In genomic region chr17:33718944-33719725, GRCm38 (mm10) we compare ENCODE assay signal across 8 mouse cellular contexts. TPM values are rescaled to one million over a fixed set of nuclear protein-coding genes. Genes with fewer than 3 reads are reported as not detected.
DNase-seq lines count a peak whose midpoint lies in the region; ATAC-seq and TF ChIP-seq lines count a peak whose summit lies in the region.

No protein-coding gene starts in this region.

- TF ChIP-seq POLR2A in MEL (IDR thresholded peaks at IDR 0.05; ENCODE audit: control insufficient read depth in 1 of 2, insufficient read depth in 1 of 2, low read depth in 1 of 2, low read length in 2 of 2, poor library complexity in 1 of 2), result no peak

- H3K27ac ChIP-seq in heart, embryonic 10.5 days, result peak overlapping the region; percentile 89
- no peak overlapping the region for H3K27ac ChIP-seq in MEL (ENCODE audit: control insufficient read depth, low read depth, low read length)
- no peak overlapping the region; the same call in 1 of the 2 replicates for H3K27ac ChIP-seq in forebrain, postnatal 0 days (ENCODE audit: low read depth, low read length)
- H3K27ac ChIP-seq in liver, postnatal 0 days (ENCODE audit: low read depth), result peak overlapping the region; percentile 25; the same call in 1 of the 2 replicates

- H3K36me3 ChIP-seq in heart, embryonic 10.5 days, result no peaks in the 10 kb centered on the region
- peaks cover 0 to 14% of the 10 kb centered on the region in 2 experiments; a peak in 2 of 4 replicates for H3K36me3 ChIP-seq in MEL (ENCODE audit: control insufficient read depth in 1 of 2, insufficient read depth in 2 of 2, low read length in 2 of 2)
- H3K36me3 ChIP-seq in forebrain, postnatal 0 days (ENCODE audit: insufficient read depth), result no peaks in the 10 kb centered on the region
- peaks cover 12% of the 10 kb centered on the region for H3K36me3 ChIP-seq in liver, postnatal 0 days (replicated peaks; ENCODE audit: insufficient read depth, low read length)

- no peak overlapping the region for H3K9ac ChIP-seq in MEL (ENCODE audit: control insufficient read depth, low read depth, low read length, poor library complexity, severe bottlenecking)
- no peak overlapping the region for H3K9ac ChIP-seq in forebrain, postnatal 0 days
- H3K9ac ChIP-seq in liver, postnatal 0 days (replicated peaks), result no peak overlapping the region

- no peak for TF ChIP-seq EP300 in MEL (IDR thresholded peaks at IDR 0.05; ENCODE audit: low read depth in 1 of 2, low read length in 2 of 2)
- TF ChIP-seq EP300 in liver, postnatal 0 days (IDR thresholded peaks at IDR 0.05; ENCODE audit: low read depth), result peak; percentile 14; the same call in 1 of the 2 replicates

- 0 out of 2 replicates have a peak, but pooled peaks have one; percentile 10 for ATAC-seq in forebrain, postnatal 0 days
- no peak for ATAC-seq in liver, postnatal 0 days

- intact Hi-C loops in heart, postnatal 10 days (cut with DNase I), result loop anchor here (2.0 kb wide), 1 partner anchor 34 kb away; no protein-coding TSS in a partner anchor

- DNase-seq in heart, embryonic 10.5 days (ENCODE audit: low spot score), result peak; percentile 70
- DNase-seq in heart, postnatal 10 days, result no peak
- peak; percentile 27 for DNase-seq in MEL (ENCODE audit: low read depth, low spot score)
- no peak for DNase-seq in forebrain, postnatal 0 days
- DNase-seq in liver, postnatal 0 days, result no peak
- no peak for DNase-seq in spleen, adult 12 weeks (ENCODE audit: low spot score)
- no peak for DNase-seq in thymus, postnatal 25 days
- DNase-seq in thymus, postnatal 36 days, result no peak

- no peaks in the 10 kb centered on the region for H3K9me3 ChIP-seq in heart, embryonic 10.5 days
- H3K9me3 ChIP-seq in MEL (replicated peaks; ENCODE audit: insufficient read depth, low read length), result no peaks in the 10 kb centered on the region
- H3K9me3 ChIP-seq in forebrain, postnatal 0 days (ENCODE audit: low read length), result no peaks in the 10 kb centered on the region
- no peaks in the 10 kb centered on the region for H3K9me3 ChIP-seq in liver, postnatal 0 days (ENCODE audit: low read length)

- no peaks in the 10 kb centered on the region for H3K27me3 ChIP-seq in heart, embryonic 10.5 days (ENCODE audit: insufficient read depth, poor library complexity, severe bottlenecking)
- no peaks in the 10 kb centered on the region for H3K27me3 ChIP-seq in MEL (ENCODE audit: control insufficient read depth in 1 of 2, insufficient read depth in 2 of 2, low read length in 2 of 2)
- H3K27me3 ChIP-seq in forebrain, postnatal 0 days (ENCODE audit: insufficient read depth, low read length), result no peaks in the 10 kb centered on the region; the same call in 1 of the 2 replicates
- no peaks in the 10 kb centered on the region for H3K27me3 ChIP-seq in liver, postnatal 0 days (ENCODE audit: insufficient read depth, low read length)

- peaks cover 5% of the 10 kb centered on the region; the same call in 1 of the 2 replicates for H3K4me1 ChIP-seq in heart, embryonic 10.5 days
- peaks cover 10 to 17% of the 10 kb centered on the region in 2 experiments for H3K4me1 ChIP-seq in MEL (ENCODE audit: control insufficient read depth in 1 of 2, insufficient read depth in 2 of 2, low read length in 2 of 2)
- no peaks in the 10 kb centered on the region; the same call in 1 of the 2 replicates for H3K4me1 ChIP-seq in forebrain, postnatal 0 days (ENCODE audit: insufficient read depth)
- peaks cover 21% of the 10 kb centered on the region for H3K4me1 ChIP-seq in liver, postnatal 0 days (ENCODE audit: insufficient read depth)

- 45% methylated on average over 10 of the region's 10 CpGs for WGBS in heart, embryonic 10.5 days
- 45% methylated on average over 10 of the region's 10 CpGs for whole genome bisulfite sequencing in forebrain, postnatal 0 days
- 41% methylated on average over 10 of the region's 10 CpGs for WGBS in liver, postnatal 0 days (ENCODE audit: insufficient replicate concordance)

- H3K79me2 ChIP-seq in MEL (ENCODE audit: control insufficient read depth, insufficient read depth, low read length, poor library complexity), result peaks cover 3% of the 10 kb centered on the region; the same call in 1 of the 2 replicates

- H3K4me2 ChIP-seq in forebrain, postnatal 0 days (ENCODE audit: low read depth), result peak overlapping the region; percentile 84
- H3K4me2 ChIP-seq in liver, postnatal 0 days (ENCODE audit: low read depth, low read length), result peak overlapping the region; percentile 18; the same call in 1 of the 2 replicates

- no peak for TF ChIP-seq CTCF in MEL (IDR thresholded peaks at IDR 0.05 in 2 of 3, conservative IDR thresholded peaks at IDR 0.05 in 1 of 3; ENCODE audit: control insufficient read depth in 1 of 3, insufficient read depth in 1 of 3, low read depth in 2 of 3, low read length in 3 of 3, poor library complexity in 1 of 3, severe bottlenecking in 1 of 3)
- no peak for TF ChIP-seq CTCF in forebrain, postnatal 0 days (IDR thresholded peaks at IDR 0.05; ENCODE audit: low read depth)
- TF ChIP-seq CTCF in liver, postnatal 0 days (IDR thresholded peaks at IDR 0.05; ENCODE audit: low read depth), result no peak

- no peak for TF ChIP-seq RAD21 in MEL (IDR thresholded peaks at IDR 0.05; ENCODE audit: low read depth, low read length)

- H3K4me3 ChIP-seq in heart, embryonic 10.5 days, result peak overlapping the region; percentile 92
- H3K4me3 ChIP-seq in MEL (ENCODE audit: control insufficient read depth in 1 of 2, insufficient read depth in 1 of 2, low read depth in 2 of 2, low read length in 2 of 2), result peak overlapping the region; percentile 23 to 41; a peak in 3 of 4 replicates
- H3K4me3 ChIP-seq in forebrain, postnatal 0 days (ENCODE audit: low read depth, low read length), result peak overlapping the region; percentile 74
- no peak overlapping the region for H3K4me3 ChIP-seq in liver, postnatal 0 days (ENCODE audit: low read depth, low read length)

TF ChIP-seq in MEL, 35 proteins besides CTCF, POLR2A, EP300 and RAD21:
- TF ChIP-seq SMC3 (IDR thresholded peaks at IDR 0.05; ENCODE audit: low read depth, low read length), result no peak
- TF ChIP-seq CHD2 (IDR thresholded peaks at IDR 0.05; ENCODE audit: low read length), result no peak
- TF ChIP-seq ETS1 (IDR thresholded peaks at IDR 0.05; ENCODE audit: low read depth, low read length), result no peak

RNA-seq across cellular contexts. Expression of gene March2, which starts 0.7 kb away (rescaled TPM):
- polyA plus RNA-seq in heart, embryonic 10.5 days (2016; fragmentation: Nextera tagmentation; extraction: Ambion mirVana), result 65.8 and 73.1 TPM in 2 replicates
- 100 to 1,000 TPM; 120 to 121 TPM for total RNA-seq in heart, postnatal 10 days (2021)
- total RNA-seq in MEL (2012; rRNA removed), result 7.2 and 10.9 TPM in 2 replicates
- polyA plus RNA-seq in MEL (2012; ENCODE audit: insufficient read depth in 1 of 2, insufficient read length in 2 of 2, low read depth in 1 of 2, low replicate concordance in 2 of 2, missing spikeins in 1 of 2), result 10 to 100 TPM in 1 of 2 experiments, not detected in 1; 18.8 TPM
- 96.5 and 102 TPM in 2 replicates for total RNA-seq in forebrain, postnatal 0 days (2014; rRNA removed)
- polyA plus RNA-seq in forebrain, postnatal 0 days (2015; fragmentation: Nextera tagmentation; extraction: Ambion mirVana), result 72.5 and 77.6 TPM in 2 replicates
- polyA plus RNA-seq in liver, postnatal 0 days (2015; fragmentation: Nextera tagmentation; extraction: Ambion mirVana), result 137 and 144 TPM in 2 replicates

RNA-seq across cellular contexts. Expression of gene Hnrnpm, which starts 32.5 kb away (rescaled TPM):
- 281 and 336 TPM in 2 replicates for polyA plus RNA-seq in heart, embryonic 10.5 days (2016; fragmentation: Nextera tagmentation; extraction: Ambion mirVana)
- total RNA-seq in heart, postnatal 10 days (2021), result 100 to 1,000 TPM; 127 to 144 TPM
- 203 and 224 TPM in 2 replicates for total RNA-seq in MEL (2012; rRNA removed)
- 100 to 1,000 TPM; 420 to 473 TPM for polyA plus RNA-seq in MEL (2012; ENCODE audit: insufficient read depth in 1 of 2, insufficient read length in 2 of 2, low read depth in 1 of 2, low replicate concordance in 2 of 2, missing spikeins in 1 of 2)
- 73.6 and 87.1 TPM in 2 replicates for total RNA-seq in forebrain, postnatal 0 days (2014; rRNA removed)
- 135 and 151 TPM in 2 replicates for polyA plus RNA-seq in forebrain, postnatal 0 days (2015; fragmentation: Nextera tagmentation; extraction: Ambion mirVana)
- 91.9 and 96.6 TPM in 2 replicates for polyA plus RNA-seq in liver, postnatal 0 days (2015; fragmentation: Nextera tagmentation; extraction: Ambion mirVana)

RNA-seq across cellular contexts. Expression of gene Rab11b, which starts 41.2 kb away (rescaled TPM):
- 316 and 329 TPM in 2 replicates for polyA plus RNA-seq in heart, embryonic 10.5 days (2016; fragmentation: Nextera tagmentation; extraction: Ambion mirVana)
- 100 to 1,000 TPM; 343 to 349 TPM for total RNA-seq in heart, postnatal 10 days (2021)
- 24.0 and 26.3 TPM in 2 replicates for total RNA-seq in MEL (2012; rRNA removed)
- 100 to 1,000 TPM in 1 of 2 experiments, not detected in 1; 105 TPM for polyA plus RNA-seq in MEL (2012; ENCODE audit: insufficient read depth in 1 of 2, insufficient read length in 2 of 2, low read depth in 1 of 2, low replicate concordance in 2 of 2, missing spikeins in 1 of 2)
- total RNA-seq in forebrain, postnatal 0 days (2014; rRNA removed), result 78.1 and 106 TPM in 2 replicates
- 527 and 560 TPM in 2 replicates for polyA plus RNA-seq in forebrain, postnatal 0 days (2015; fragmentation: Nextera tagmentation; extraction: Ambion mirVana)
- 80.4 and 88.9 TPM in 2 replicates for polyA plus RNA-seq in liver, postnatal 0 days (2015; fragmentation: Nextera tagmentation; extraction: Ambion mirVana)

Comparison
In these comparisons a context has a peak if more than half of its experiments do, and no peak if none do; other contexts are left out.
1. DNase-seq: peak in heart, embryonic 10.5 days (single experiment) and MEL (single experiment); none in heart, postnatal 10 days (0 of 2), forebrain, postnatal 0 days (single experiment), liver, postnatal 0 days (single experiment), spleen, adult 12 weeks (single experiment), thymus, postnatal 25 days (single experiment) and thymus, postnatal 36 days (0 of 2).
2. H3K27ac ChIP-seq: peak in heart, embryonic 10.5 days (single experiment) and liver, postnatal 0 days (single experiment); none in MEL (single experiment) and forebrain, postnatal 0 days (single experiment).